Mouse (Mus musculus) mouse embryonic stem cell (cell line): ENCODE measurements at regions not wholly inside any gene's neighbourhood (a gene's known extent, or its start where the extent isn't known, plus 50 kb on each side); places are given as distances from the start of the nearest gene placed in this dataset.

Experiments used
- in situ Hi-C, 2 experiments: fragments of 300-500 bp; cut with MboI; formaldehyde crosslinking; loops; 1 replicate in 1 of 2; 3 replicates in 1 of 2; pipeline ENCODE4 v1.14.3; 2019 to 2020; ENCODE audit warnings: low sequenced_read_pairs in 2 of 2, low pct_unique_long_range_greater_than_20kb in 1 of 2, mixed read lengths in 1 of 2; ENCODE audit not compliant: unreplicated experiment in 1 of 2

- in situ Hi-C loops, result loop anchor here (10.0 kb wide), 1 partner anchor 162 kb away; the partner anchor contains the start of gene Plpp3 (in 2 of the 2)
Measured at GRCm38 (mm10) chr4:105316478-105317206, 159.5 kb downstream of the Plpp3 start.

GRCm38 (mm10) chr4:105318421-105318820, 161.3 kb downstream of the Plpp3 start:
- in situ Hi-C loops, result loop anchor here (10.0 kb wide), 1 partner anchor 164 kb away; the partner anchor contains the start of gene Plpp3 (in 2 of the 2)

GRCm38 (mm10) chr4:105323446-105323845, 166.3 kb downstream of the Plpp3 start:
- in situ Hi-C loops, result no loop called here

DNA sequence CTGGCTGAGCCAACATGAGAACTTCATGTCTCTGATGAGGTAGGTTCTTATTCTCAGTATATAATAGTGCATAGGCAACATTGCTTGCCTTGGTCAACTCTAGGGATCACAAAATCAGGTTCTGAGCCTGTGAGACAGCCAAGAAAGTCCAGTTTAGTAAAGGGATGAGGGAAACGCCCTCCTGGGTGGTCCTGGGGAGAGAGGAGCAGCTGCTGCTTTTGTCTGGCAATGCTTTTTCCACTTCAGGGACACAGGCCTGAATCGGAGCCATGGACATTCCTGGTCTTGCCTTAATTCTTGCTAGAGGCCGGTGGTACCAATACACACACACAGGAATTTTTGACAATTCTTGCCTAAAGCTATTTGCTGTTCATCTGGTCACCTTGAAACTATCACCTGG, 169.8 kb downstream of the Plpp3 start:
- in situ Hi-C loops, result no loop called here

GRCm38 (mm10) chr4:105327711-105328471, 170.7 kb downstream of the Plpp3 start:
- in situ Hi-C loops, result no loop called here

DNA sequence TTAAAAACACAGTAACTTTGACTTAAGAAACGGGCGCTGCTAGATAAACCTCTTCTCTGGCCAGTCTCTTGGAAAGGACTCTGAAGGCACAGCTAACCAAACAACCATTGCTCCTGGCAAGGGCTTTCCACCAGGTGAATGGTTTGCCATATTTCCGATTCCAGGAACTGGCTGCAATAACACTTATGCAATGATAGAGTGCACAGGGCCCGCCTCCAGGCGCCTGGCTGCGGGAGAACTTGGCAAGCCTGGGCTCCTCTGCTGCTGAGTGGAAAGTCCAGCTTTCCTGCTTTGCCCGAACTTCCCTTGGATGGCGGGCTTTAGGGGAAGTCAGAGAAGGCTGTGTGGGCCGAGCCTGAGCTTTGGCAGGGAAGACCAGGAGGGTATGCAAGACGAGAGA, 171.6 kb downstream of the Plpp3 start:
- in situ Hi-C loops, result no loop called here

GRCm38 (mm10) chr4:105332081-105332480, 174.9 kb downstream of the Plpp3 start:
- in situ Hi-C loops, result no loop called here

- in situ Hi-C loops, result no loop called here
Measured at GRCm38 (mm10) chr4:105335872-105336271, 178.7 kb downstream of the Plpp3 start.

GRCm38 (mm10) chr4:105336557-105336956, 179.4 kb downstream of the Plpp3 start:
- in situ Hi-C loops, result no loop called here

- in situ Hi-C loops, result no loop called here
Measured at GRCm38 (mm10) chr4:105338131-105338530, 181.0 kb downstream of the Plpp3 start.

DNA sequence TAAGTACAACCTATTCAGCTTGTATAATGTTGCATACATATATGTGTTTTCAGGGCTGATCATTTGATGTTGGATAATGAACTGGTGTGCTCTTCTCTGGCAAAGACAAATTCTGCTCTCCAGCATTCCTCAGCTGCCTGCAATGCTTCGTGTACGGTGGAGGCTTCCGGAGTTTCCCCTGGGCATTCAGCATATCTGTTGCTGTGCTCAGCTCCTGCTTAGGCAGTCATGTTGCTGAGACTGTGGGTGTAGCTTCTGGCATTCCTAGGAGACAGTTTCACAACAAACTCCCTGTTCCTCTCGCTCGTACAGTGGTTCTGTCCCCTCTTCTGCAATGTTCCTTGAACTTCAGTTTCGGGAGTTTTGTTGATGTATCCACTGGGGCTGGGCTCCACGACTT, 181.7 kb downstream of the Plpp3 start:
- in situ Hi-C loops, result no loop called here

GRCm38 (mm10) chr4:105341274-105341673, 184.1 kb downstream of the Plpp3 start:
- in situ Hi-C loops, result no loop called here

DNA sequence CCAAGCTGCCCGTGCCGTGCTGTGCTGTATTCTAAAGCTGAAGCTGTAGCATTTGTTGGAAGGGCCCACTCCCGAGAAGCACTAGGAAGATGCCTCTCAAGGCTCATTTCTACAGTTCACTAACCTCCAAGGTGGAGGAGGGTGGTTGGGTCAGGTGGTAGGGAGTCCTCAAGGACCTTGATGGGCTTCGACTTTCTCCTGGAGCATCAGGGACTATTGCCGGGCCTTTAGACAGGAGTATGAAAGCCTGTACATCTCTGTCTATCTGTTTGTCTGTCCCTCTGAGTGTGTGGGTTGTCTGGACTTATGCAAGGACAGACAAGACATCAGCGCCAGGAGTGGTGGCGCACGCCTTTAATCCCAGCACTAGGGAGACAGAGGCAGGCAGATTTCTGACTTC, 189.7 kb downstream of the Plpp3 start:
- in situ Hi-C loops, result no loop called here

- in situ Hi-C loops, result no loop called here
Measured at GRCm38 (mm10) chr4:105347911-105348310, 190.8 kb downstream of the Plpp3 start.

DNA sequence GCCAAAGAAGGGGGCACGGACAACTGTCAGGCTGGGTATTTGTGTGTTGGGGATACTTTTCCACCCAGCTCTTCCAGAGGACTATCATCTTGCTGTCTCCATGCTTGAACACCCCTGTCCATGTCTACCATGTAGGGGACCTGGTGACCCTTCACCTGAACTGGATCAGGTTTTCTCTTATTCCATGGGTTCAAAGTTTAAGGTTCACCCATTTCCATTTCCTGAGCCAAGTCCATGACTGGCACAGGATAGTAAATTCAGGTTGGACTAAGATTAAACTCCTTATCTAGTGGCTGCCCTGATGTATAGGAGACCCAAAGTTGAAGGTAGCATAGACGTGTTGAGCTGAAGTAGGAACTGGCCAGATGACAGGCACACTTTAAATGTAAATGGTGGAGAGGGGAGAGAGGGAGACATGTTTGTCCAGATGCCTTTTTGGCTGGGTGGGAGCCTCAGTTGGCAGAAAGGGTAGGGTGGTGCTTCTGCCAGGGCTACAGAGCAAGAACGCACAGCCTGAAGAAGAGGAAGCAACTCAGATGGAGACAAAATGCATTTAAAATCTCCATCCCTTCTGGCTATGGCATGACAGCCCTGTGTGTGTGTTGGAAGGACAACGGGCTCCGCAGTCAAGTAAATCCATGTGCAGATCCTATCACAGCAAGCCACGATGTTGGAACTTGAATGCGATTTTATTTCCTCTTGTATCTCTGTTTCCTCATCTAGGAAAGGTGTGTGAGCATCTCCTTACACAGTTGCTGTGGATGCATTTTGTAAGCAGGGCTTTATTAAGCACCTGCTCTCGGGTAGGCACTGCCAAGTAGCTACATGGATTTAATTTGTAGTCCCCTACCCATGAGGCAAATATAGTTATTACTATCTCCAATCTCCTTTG, 192.4 kb downstream of the Plpp3 start:
- in situ Hi-C loops, result no loop called here

GRCm38 (mm10) chr4:105352342-105352741, 195.2 kb downstream of the Plpp3 start:
- in situ Hi-C loops, result no loop called here

- in situ Hi-C loops, result no loop called here
Measured at GRCm38 (mm10) chr4:105352953-105353352, 195.8 kb downstream of the Plpp3 start.

- in situ Hi-C loops, result no loop called here
Measured at GRCm38 (mm10) chr4:105354097-105354496, 196.9 kb downstream of the Plpp3 start.

DNA sequence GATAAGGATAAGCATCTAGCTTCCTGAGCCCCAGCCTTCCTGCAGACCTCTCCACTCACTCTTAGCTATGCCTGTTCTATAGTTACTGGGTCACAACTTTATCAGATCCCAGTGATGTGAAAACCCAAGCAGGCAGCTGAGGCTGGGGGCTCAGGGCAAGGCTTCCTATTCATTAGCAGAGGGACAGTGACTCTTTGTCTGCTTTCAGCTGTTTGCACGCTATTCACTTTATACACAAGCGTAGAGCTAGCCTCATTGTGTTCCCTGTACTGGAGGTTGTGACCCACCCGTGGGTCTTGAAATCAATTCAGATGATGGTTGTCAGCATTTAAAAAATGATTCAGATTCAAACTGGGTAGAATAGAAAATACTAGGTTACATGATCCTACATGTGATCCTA, 199.5 kb downstream of the Plpp3 start:
- in situ Hi-C loops, result no loop called here
